Mouse (Mus musculus): ENCODE results near the gene Gm45716. TPM values are rescaled to one million over a fixed set of nuclear protein-coding genes. Genes with fewer than 3 reads are reported as not detected.

Gene Gm45716
- total RNA-seq (2021), result 10 to 100 TPM; 13.2 to 14.5 TPM

GRCm38 (mm10) chr11:90187441-90187840, at the start of gene Gm45716:
Gm45716 (plus strand) TSS chr11:90187683.
- no peak for DNase-seq (ENCODE audit: low spot score)
- intact Hi-C loops (cut with DNase I), result no loop called here

- intact Hi-C loops (cut with DNase I), result no loop called here
- peak; percentile 70 for DNase-seq (ENCODE audit: low spot score)
Observed at GRCm38 (mm10) chr11:90142393-90142792, 45.1 kb upstream of the Gm45716 start.

- intact Hi-C loops (cut with DNase I), result no loop called here
- DNase-seq (ENCODE audit: low spot score), result no peak
Observed at GRCm38 (mm10) chr11:90142936-90143335, 44.5 kb upstream of the Gm45716 start.

- intact Hi-C loops (cut with DNase I), result no loop called here
- peak; percentile 39 for DNase-seq (ENCODE audit: low spot score)
Observed at GRCm38 (mm10) chr11:90146086-90146860, 41.2 kb upstream of the Gm45716 start.

GRCm38 (mm10) chr11:90155066-90155465, 32.4 kb upstream of the Gm45716 start:
- intact Hi-C loops (cut with DNase I), result no loop called here

GRCm38 (mm10) chr11:90155466-90155865, 32.0 kb upstream of the Gm45716 start:
- intact Hi-C loops (cut with DNase I), result no loop called here

More at GRCm38 (mm10) chr11:90155066-90155465, 32.4 kb upstream of the Gm45716 start:
- DNase-seq (ENCODE audit: low spot score), result no peak

GRCm38 (mm10) chr11:90167771-90168170, 19.7 kb upstream of the Gm45716 start:
- no peak for DNase-seq (ENCODE audit: low spot score)
- intact Hi-C loops (cut with DNase I), result loop anchor here (2.0 to 5.0 kb wide), 2 partner anchors 60 to 129 kb away; no protein-coding TSS in a partner anchor

More at GRCm38 (mm10) chr11:90155466-90155865, 32.0 kb upstream of the Gm45716 start:
- DNase-seq (ENCODE audit: low spot score), result no peak

- DNase-seq (ENCODE audit: low spot score), result no peak
- intact Hi-C loops (cut with DNase I), result loop anchor here (2.0 to 5.0 kb wide), 2 partner anchors 61 to 130 kb away; no protein-coding TSS in a partner anchor
Observed at GRCm38 (mm10) chr11:90168338-90169065, 19.0 kb upstream of the Gm45716 start.

GRCm38 (mm10) chr11:90169200-90170013, 18.1 kb upstream of the Gm45716 start:
- intact Hi-C loops (cut with DNase I), result loop anchor here (1.0 to 5.0 kb wide), 4 partner anchors 62 to 180 kb away; no protein-coding TSS in a partner anchor
- DNase-seq (ENCODE audit: low spot score), result no peak

- DNase-seq (ENCODE audit: low spot score), result no peak
- intact Hi-C loops (cut with DNase I), result loop anchor here (1.0 kb wide), 2 partner anchors 152 to 181 kb away; no protein-coding TSS in a partner anchor
Observed at GRCm38 (mm10) chr11:90170014-90170320, 17.5 kb upstream of the Gm45716 start.

- intact Hi-C loops (cut with DNase I), result no loop called here
- no peak for DNase-seq (ENCODE audit: low spot score)
Observed at GRCm38 (mm10) chr11:90172331-90172730, 15.2 kb upstream of the Gm45716 start.

GRCm38 (mm10) chr11:90175634-90176300, 11.7 kb upstream of the Gm45716 start:
- intact Hi-C loops (cut with DNase I), result no loop called here
- DNase-seq (ENCODE audit: low spot score), result no peak

- DNase-seq (ENCODE audit: low spot score), result no peak
- intact Hi-C loops (cut with DNase I), result no loop called here
Observed at GRCm38 (mm10) chr11:90177389-90177788, 10.1 kb upstream of the Gm45716 start.

- intact Hi-C loops (cut with DNase I), result loop anchor here (2.0 to 5.0 kb wide), 3 partner anchors 65 to 435 kb away; partner anchors contain the start of gene Mmd
- DNase-seq (ENCODE audit: low spot score), result no peak
Observed at GRCm38 (mm10) chr11:90183361-90183760, 4.1 kb upstream of the Gm45716 start.

- intact Hi-C loops (cut with DNase I), result loop anchor here (5.0 kb wide), 1 partner anchor 123 kb away; no protein-coding TSS in a partner anchor
- DNase-seq (ENCODE audit: low spot score), result no peak
Observed at GRCm38 (mm10) chr11:90184756-90185155, 2.7 kb upstream of the Gm45716 start.

- intact Hi-C loops (cut with DNase I), result no loop called here
Observed at GRCm38 (mm10) chr11:90190156-90190555, 2.7 kb downstream of the Gm45716 start.

GRCm38 (mm10) chr11:90194946-90195345, 7.5 kb downstream of the Gm45716 start:
- intact Hi-C loops (cut with DNase I), result no loop called here

More at GRCm38 (mm10) chr11:90190156-90190555, 2.7 kb downstream of the Gm45716 start:
- no peak for DNase-seq (ENCODE audit: low spot score)

GRCm38 (mm10) chr11:90195756-90196520, 8.5 kb downstream of the Gm45716 start:
- DNase-seq (ENCODE audit: low spot score), result no peak
- intact Hi-C loops (cut with DNase I), result no loop called here

More at GRCm38 (mm10) chr11:90194946-90195345, 7.5 kb downstream of the Gm45716 start:
- DNase-seq (ENCODE audit: low spot score), result no peak
